Mouse (Mus musculus): ENCODE measurements at regions not wholly inside any gene's neighbourhood (a gene's known extent, or its start where the extent isn't known, plus 50 kb on each side); places are given as distances from the start of the nearest gene placed in this dataset.

DNA sequence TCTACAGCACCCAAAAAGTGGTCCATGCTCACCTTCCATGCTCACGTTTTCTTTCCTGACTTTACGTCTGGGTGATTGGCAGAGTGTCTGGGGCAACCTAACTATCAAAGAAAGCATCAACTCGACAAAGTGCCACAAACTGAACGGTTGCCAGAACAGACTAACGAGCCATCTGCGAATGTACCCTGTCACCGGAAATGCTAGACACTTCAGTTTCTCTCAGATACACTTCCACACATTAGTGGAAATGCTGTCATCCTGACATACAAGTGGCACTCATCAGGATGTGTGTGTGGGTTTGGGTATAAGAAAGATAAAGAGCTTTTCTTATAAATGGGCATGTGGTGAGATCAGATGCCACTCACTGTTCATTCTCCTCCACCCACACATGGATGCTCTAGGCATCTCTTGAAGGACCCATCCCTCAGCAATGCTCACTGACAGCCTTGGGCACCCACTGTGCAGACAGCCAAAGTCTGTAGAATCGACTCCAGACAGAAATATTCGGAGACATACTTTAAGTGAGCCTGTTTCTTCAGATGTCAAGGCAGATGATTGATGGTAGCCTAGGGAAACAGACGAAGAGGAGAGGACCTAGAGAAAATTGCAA is 244.8 kb downstream of the Efnb2 start:
- TF ChIP-seq MAFK (IDR thresholded peaks at IDR 0.05; ENCODE audit: borderline replicate concordance, low read depth, low read length) (no peak), CTCF (IDR thresholded peaks at IDR 0.05 in 2 of 3, conservative IDR thresholded peaks at IDR 0.05 in 1 of 3; ENCODE audit: control insufficient read depth in 1 of 3, insufficient read depth in 1 of 3, low read depth in 2 of 3, low read length in 3 of 3, poor library complexity in 1 of 3, severe bottlenecking in 1 of 3) (no peak), POLR2AphosphoS5 (IDR thresholded peaks at IDR 0.05; ENCODE audit: borderline replicate concordance, low read depth, low read length) (no peak), KAT2A (conservative IDR thresholded peaks at IDR 0.05; ENCODE audit: low read depth, low read length) (no peak), EP300 (IDR thresholded peaks at IDR 0.05; ENCODE audit: low read depth in 1 of 2, low read length in 2 of 2) (no peak), POLR2A (IDR thresholded peaks at IDR 0.05; ENCODE audit: control insufficient read depth in 1 of 2, insufficient read depth in 1 of 2, low read depth in 1 of 2, low read length in 2 of 2, poor library complexity in 1 of 2) (no peak), USF2 (IDR thresholded peaks at IDR 0.05; ENCODE audit: borderline replicate concordance in 1 of 2, insufficient read depth in 1 of 2, low read depth in 1 of 2, low read length in 2 of 2) (no peak), UBTF (IDR thresholded peaks at IDR 0.05; ENCODE audit: borderline replicate concordance, insufficient read depth, low read depth, low read length) (no peak), MAX (IDR thresholded peaks at IDR 0.05; ENCODE audit: low read length) (no peak), BHLHE40 (IDR thresholded peaks at IDR 0.05; ENCODE audit: borderline replicate concordance, low read depth, low read length) (no peak), MXI1 (IDR thresholded peaks at IDR 0.05; ENCODE audit: low read depth, low read length) (no peak), SMC3 (IDR thresholded peaks at IDR 0.05; ENCODE audit: low read depth, low read length) (no peak), ZKSCAN1 (IDR thresholded peaks at IDR 0.05; ENCODE audit: low read depth, low read length) (no peak)
